Mouse (Mus musculus) intestine, embryonic 14.5 days (tissue): ENCODE data around the gene Clasp2. TPM values are rescaled to one million over a fixed set of nuclear protein-coding genes. Genes with fewer than 3 reads are reported as not detected.
"Not testable (repeated sequence)": the region's sequence is repeated elsewhere in the genome, so short reads cannot be mapped to it uniquely, and the experiment has no call there.

Experiments
- ATAC-seq: fragments of 200-750 bp; cut with Nextera tagmentation; replicated peaks from 2 replicates; pipeline ENCODE4 v1.8.0; 2017; ENCODE audit warnings: low read depth, moderate number of reproducible peaks, moderate TSS enrichment, moderate library complexity; ENCODE audit not compliant: low FRiP score, low TSS enrichment
- DNase-seq: peaks from one replicate; pipeline ENCODE4 v3.0.0-alpha.2; 2018; ENCODE audit warnings: low spot score
- H3K27ac ChIP-seq: fragments of 300-500 bp; sonication (generic); 2 replicates; pipeline ENCODE4 v1.5.1; 2014; ENCODE audit warnings: low read depth, mild to moderate bottlenecking, control low read depth
- H3K27me3 ChIP-seq: fragments of 300-500 bp; sonication (generic); replicated peaks from 2 replicates; pipeline ENCODE4 v1.6.1; 2014; ENCODE audit warnings: low read length, control low read depth; ENCODE audit not compliant: control insufficient read depth, insufficient read depth
- H3K36me3 ChIP-seq: fragments of 300-500 bp; sonication (generic); 2 replicates; pipeline ENCODE4 v1.6.1; 2014; ENCODE audit warnings: low read length, control low read depth; ENCODE audit not compliant: control insufficient read depth, insufficient read depth
- H3K4me1 ChIP-seq: fragments of 300-500 bp; sonication (generic); replicated peaks from 2 replicates; pipeline ENCODE4 v1.6.1; 2014; ENCODE audit warnings: low read length, control low read depth, mixed read lengths; ENCODE audit not compliant: control insufficient read depth, insufficient read depth
- H3K4me2 ChIP-seq: fragments of 300-500 bp; sonication (generic); 2 replicates; pipeline ENCODE4 v1.6.1; 2014; ENCODE audit warnings: low read length
- H3K4me3 ChIP-seq: fragments of 300-500 bp; sonication (generic); 2 replicates; pipeline ENCODE4 v1.5.1; 2014; ENCODE audit warnings: low read depth, low read length, control low read depth, mixed read lengths
- H3K9ac ChIP-seq: fragments of 300-500 bp; sonication (generic); 2 replicates; pipeline ENCODE4 v1.6.1; 2014; ENCODE audit warnings: mild to moderate bottlenecking, low read length
- H3K9me3 ChIP-seq: fragments of 300-500 bp; sonication (generic); 2 replicates; pipeline ENCODE4 v1.6.1; 2016; ENCODE audit warnings: low read length, control low read depth; ENCODE audit not compliant: control insufficient read depth
- WGBS: fragments of 180-500 bp; shearing (Covaris S2); extraction: QIAGEN DNeasy Blood & Tissue Kit; methylation state at CpG from one replicate; pipeline ENCODE4 v1.1.7; 2014; 5-methylcytosine and 5-hydroxymethylcytosine counted together
- polyA plus RNA-seq: library from polyadenylated mRNA; unstranded; fragments of >200 nt; fragmentation: Nextera tagmentation; extraction: Ambion mirVana; gene quantifications from 2 replicates; pipeline ENCODE4 v1.2.1, GENCODE M21; 2014

The Clasp2 gene
- polyA plus RNA-seq, 1 experiment from 2014 or later: 30.3 TPM

DNA sequence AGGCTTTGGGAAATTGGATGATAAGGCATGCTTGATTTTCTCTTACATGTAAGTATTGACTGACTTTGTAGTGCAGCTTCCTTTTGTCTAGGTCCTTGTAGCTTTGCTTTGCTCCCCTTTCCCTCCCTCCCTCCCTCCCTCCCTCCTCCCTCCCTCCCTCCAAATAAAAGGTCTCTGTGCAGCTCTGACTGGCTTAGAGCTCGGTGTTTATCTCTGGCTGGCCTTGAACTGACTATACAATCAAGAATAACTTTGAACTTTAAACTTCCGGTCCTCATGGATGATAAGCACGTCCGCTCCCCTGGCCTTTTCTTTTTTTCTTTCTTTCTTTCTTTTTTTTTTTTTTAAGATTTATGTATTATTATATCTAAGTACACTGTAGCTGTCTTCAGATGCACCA, 21.9 kb downstream of the Clasp2 start:
- Histone ChIP-seq H3K27me3 (no peaks in the 10 kb centered on the region), H3K36me3 (peaks cover 16% of the 10 kb centered on the region; the same call in 1 of the 2 replicates), H3K9me3 (0 out of 2 replicates have a peak, but pooled peaks cover 2% of the 10 kb centered on the region), H3K4me2 (no peak overlapping the region), H3K4me1 (no peaks in the 10 kb centered on the region), H3K4me3 (no peak overlapping the region), H3K27ac (no peak overlapping the region), H3K9ac (no peak overlapping the region)
- DNase-seq (no peak), ATAC-seq (no peak)
- WGBS: 95% methylated on average over 4 of the region's 4 CpGs

DNA sequence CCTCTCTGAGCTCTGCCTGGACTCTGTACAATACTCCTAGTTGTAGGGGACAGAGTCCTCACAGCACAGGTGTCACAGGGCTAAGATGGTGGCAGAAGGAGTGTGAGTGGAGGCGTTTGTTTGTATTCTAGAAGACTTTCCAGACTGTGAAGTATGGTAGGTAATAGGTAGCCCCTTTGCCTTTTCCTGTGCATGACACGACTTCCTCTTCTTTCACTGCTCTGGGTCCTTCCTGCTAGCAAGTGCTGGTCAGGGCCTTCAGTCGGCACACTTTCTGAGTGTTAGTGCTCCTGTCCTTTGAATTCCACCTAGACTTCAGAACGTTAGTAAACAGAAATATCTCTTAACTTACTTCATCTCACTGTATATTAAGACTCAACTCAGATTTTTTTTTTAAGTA, 29.4 kb downstream of the Clasp2 start:
- Histone ChIP-seq H3K9ac (no peak overlapping the region), H3K27me3 (no peaks in the 10 kb centered on the region), H3K36me3 (peaks cover 32% of the 10 kb centered on the region), H3K4me2 (no peak overlapping the region), H3K27ac (no peak overlapping the region), H3K4me3 (no peak overlapping the region), H3K4me1 (no peaks in the 10 kb centered on the region), H3K9me3 (no peaks in the 10 kb centered on the region)
- WGBS: 83% methylated on average over 4 of the region's 4 CpGs
- ATAC-seq (no peak), DNase-seq (no peak)

DNA sequence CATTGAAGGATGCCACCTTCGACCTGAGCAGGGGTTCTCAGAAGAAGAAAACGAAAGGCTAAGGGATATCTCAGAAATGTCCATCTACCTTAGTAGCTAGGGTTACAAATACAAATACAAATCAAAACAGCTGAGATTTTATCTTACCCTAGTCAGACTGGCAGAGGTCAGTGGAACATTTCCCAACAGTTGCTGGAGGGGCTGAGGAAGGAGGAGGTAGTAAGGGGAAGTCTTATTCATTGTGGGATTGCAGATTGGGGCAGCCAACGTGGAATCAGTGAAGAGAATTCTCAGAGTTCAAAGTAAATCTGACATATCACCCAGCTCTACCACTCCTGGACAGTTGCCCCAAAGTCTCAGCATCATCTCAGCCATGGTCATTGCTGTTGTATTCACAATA, 39.6 kb downstream of the Clasp2 start:
- WGBS: 88% methylated on average over 3 of the region's 3 CpGs
- Histone ChIP-seq H3K27ac (no peak overlapping the region), H3K36me3 (no peaks in the 10 kb centered on the region), H3K4me2 (no peak overlapping the region), H3K4me1 (no peaks in the 10 kb centered on the region), H3K9ac (no peak overlapping the region), H3K4me3 (no peak overlapping the region), H3K27me3 (no peaks in the 10 kb centered on the region), H3K9me3 (no peaks in the 10 kb centered on the region)
- ATAC-seq: no peak
- no peak for DNase-seq

DNA sequence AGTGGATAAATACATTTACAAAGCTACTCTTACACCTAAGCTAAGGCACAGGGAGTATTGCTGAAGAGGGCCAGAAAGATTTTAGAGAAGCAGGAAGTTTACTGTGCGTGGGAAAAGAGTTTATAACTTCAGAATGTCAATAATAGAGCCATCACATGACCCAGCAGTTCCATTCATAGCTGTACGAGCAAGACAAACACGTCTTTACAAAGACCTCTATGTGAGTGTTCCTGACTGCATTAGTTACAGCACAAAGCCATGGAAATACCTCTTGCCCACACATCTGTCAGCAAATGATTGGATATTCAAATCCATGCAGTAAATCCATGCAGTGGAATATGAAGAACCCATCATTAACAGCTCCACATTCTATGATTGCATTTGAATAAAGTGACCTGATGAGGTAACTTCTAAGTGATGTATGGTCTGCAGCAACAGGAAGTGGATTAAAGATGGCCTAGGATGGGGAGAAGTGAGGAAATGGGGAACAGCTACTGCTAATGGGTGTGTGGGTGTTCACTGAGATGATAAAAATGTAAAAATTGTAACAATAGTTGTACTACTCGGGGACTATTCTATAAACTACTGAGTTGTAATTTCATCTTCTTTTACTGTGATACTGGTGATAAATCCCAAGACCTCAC, 41.2 kb downstream of the Clasp2 start:
- no peak overlapping the region for H3K9ac ChIP-seq
- H3K36me3 ChIP-seq: peaks cover 6% of the 10 kb centered on the region; the same call in 1 of the 2 replicates
- H3K4me3 ChIP-seq: no peak overlapping the region
- no peak overlapping the region for H3K27ac ChIP-seq
- H3K4me2 ChIP-seq: no peak overlapping the region
- H3K9me3 ChIP-seq: no peaks in the 10 kb centered on the region
- no peak for ATAC-seq
- H3K27me3 ChIP-seq: no peaks in the 10 kb centered on the region
- no peak for DNase-seq
- H3K4me1 ChIP-seq: no peaks in the 10 kb centered on the region
- 68% methylated on average over 4 of the region's 4 CpGs for WGBS

DNA sequence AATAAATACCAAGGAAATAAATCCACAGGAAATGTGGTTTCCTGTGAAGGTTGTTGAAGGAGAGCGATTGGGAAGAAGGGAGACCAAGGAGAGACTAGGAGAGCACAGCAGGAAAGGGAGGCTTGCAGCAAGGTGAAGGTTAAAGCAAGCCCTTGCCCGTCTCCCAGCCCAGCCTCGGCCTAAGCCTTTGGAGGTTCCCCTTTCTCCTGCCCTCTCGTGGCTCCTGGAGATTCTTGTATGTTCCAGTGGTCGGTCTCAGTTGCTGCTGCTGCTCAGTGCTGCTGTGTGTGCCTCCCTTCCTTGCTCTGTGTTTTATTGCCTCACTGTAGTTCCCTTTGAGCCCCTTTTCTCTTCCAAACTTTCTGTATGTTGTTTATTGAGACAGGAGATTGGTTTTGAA, 42.4 kb downstream of the Clasp2 start:
- WGBS: 63% methylated on average over 5 of the region's 5 CpGs
- Histone ChIP-seq H3K4me3 (no peak overlapping the region), H3K9ac (no peak overlapping the region), H3K27me3 (no peaks in the 10 kb centered on the region), H3K36me3 (peaks cover 6% of the 10 kb centered on the region; the same call in 1 of the 2 replicates), H3K27ac (no peak overlapping the region), H3K4me2 (no peak overlapping the region), H3K4me1 (no peaks in the 10 kb centered on the region), H3K9me3 (no peaks in the 10 kb centered on the region)
- no peak for DNase-seq
- no peak for ATAC-seq

DNA sequence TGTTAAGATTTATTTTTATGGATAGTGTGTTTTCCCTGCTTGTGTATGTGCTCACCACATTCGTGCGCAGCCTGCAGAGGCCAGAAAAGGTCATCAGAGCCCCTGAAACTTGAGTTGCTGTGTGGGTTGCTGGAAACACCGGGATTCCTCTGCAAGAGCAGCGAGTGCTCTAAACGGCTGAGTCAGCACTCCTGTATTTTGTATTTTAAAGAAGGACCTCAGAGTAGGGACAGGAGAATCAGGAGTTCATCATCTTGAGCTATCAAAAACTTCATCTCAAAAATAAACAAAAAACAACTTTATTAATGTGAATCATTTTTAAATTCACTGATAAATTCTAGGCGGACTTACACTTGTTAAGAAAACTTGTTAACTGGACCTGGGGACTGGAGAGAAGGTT, 48.0 kb downstream of the Clasp2 start:
- not testable (repeated sequence) for H3K36me3 ChIP-seq, H3K4me2 ChIP-seq, H3K9ac ChIP-seq, H3K9me3 ChIP-seq, H3K27me3 ChIP-seq, DNase-seq, H3K4me3 ChIP-seq, ATAC-seq, H3K27ac ChIP-seq
- 41% methylated on average over 4 of the region's 6 CpGs for WGBS
- peaks cover 11% of the 10 kb centered on the region for H3K4me1 ChIP-seq

DNA sequence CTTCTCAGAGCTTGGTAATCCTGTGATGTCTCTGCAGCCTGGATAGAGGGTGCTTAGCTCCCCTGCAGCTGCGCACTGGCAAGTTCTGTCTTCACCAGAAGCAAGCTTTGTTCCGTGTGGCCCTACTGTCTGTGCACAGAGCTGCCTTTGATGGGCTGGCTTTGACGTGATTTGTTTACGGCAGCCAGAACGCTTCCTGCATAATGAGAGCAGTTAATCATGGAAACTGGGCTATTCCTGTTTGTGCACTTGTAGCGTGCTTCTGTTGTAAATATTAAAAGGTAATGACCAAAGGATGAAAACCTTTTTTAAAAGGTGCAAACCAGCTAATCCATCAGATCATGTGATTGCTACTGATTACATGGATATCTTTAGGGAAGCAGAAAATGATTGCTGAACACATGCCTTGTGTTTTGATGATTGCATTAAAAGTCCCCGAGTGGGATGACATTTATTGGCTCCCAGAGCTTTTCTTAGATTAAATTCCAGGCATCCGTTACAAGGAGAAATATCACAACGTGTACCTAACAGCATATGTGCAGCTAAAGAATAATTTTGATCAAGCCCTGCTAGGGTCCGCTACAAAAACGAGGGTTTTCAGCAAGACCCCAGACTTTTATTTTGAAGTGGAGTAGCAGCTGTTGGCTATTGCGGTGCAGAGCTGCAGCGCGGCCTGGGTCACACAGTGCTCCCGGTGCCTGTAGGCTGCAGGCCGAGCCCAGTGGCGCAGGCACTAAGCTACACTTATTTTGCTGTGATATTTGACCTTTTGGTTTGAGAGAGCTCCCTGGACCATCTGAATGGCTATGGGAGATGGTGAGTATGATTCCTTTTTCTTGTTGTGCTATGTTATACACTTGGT, 51.6 kb downstream of the Clasp2 start:
- Histone ChIP-seq H3K4me1 (peaks cover 11% of the 10 kb centered on the region), H3K9me3 (no peaks in the 10 kb centered on the region), H3K9ac (peak overlapping the region; percentile 40), H3K4me2 (peak overlapping the region; percentile 61), H3K4me3 (peak overlapping the region; percentile 41), H3K27ac (peak overlapping the region; percentile 77), H3K36me3 (no peaks in the 10 kb centered on the region), H3K27me3 (no peaks in the 10 kb centered on the region)
- ATAC-seq: peak; percentile 83
- 1% methylated on average over 17 of the region's 17 CpGs for WGBS
- DNase-seq: peak; percentile 76

DNA sequence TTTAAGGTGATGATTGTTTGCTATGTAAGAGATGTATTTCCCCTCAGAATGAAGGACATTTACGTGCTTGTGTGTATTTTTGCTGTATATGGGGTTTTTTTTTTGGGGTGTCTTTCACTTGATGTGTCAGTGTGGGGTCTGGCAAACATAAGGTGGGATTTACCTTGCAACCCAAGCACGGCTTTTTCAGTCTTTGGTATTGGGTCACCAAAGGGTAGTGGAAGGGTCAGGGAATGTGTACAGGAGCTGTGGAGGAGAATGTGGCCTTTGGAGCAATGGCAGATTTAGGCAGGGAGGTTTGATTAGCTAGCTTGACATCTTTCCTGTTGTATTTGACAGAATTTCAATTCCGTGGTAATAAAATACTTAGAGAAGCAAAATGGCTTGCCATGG, 52.2 kb downstream of the Clasp2 start:
- H3K36me3 ChIP-seq: no peaks in the 10 kb centered on the region
- peak overlapping the region; percentile 61 for H3K4me2 ChIP-seq
- 46% methylated on average over 3 of the region's 3 CpGs for WGBS
- ATAC-seq (no peak), DNase-seq (no peak)
- peak overlapping the region; percentile 77 for H3K27ac ChIP-seq
- no peaks in the 10 kb centered on the region for H3K9me3 ChIP-seq
- H3K4me1 ChIP-seq: peaks cover 11% of the 10 kb centered on the region
- peak overlapping the region; percentile 40 for H3K9ac ChIP-seq
- peak overlapping the region; percentile 41 for H3K4me3 ChIP-seq
- no peaks in the 10 kb centered on the region for H3K27me3 ChIP-seq
